Mouse (Mus musculus): ENCODE measurements around the gene Abcb9.

- no peak for TF ChIP-seq CTCF (IDR thresholded peaks at IDR 0.05; ENCODE audit: low read depth)
- no peak for TF ChIP-seq EP300 (IDR thresholded peaks at IDR 0.05; ENCODE audit: low read depth)
Observed at GRCm38 (mm10) chr5:124025146-124025545, 70.5 kb downstream of the Abcb9 start.
